Mouse (Mus musculus) limb, embryonic 12.5 days (tissue): ENCODE measurements around the gene Astn2. TPM values are rescaled to one million over a fixed set of nuclear protein-coding genes. Genes with fewer than 3 reads are reported as not detected.
A peak's percentile ranks its signal among the peaks of the same experiment; 100 is the strongest.

ENCODE experiments used
- ATAC-seq: fragments of 200-750 bp; cut with Nextera tagmentation; 2 replicates; pipeline ENCODE4 v1.8.0; 2017; ENCODE audit warnings: low read depth, moderate TSS enrichment; ENCODE audit not compliant: insufficient number of reproducible peaks, insufficient read depth, low FRiP score, low TSS enrichment
- H3K27ac ChIP-seq: fragments of 300-500 bp; sonication (generic); 2 replicates; pipeline ENCODE4 v1.5.1; 2016; ENCODE audit warnings: mild to moderate bottlenecking, moderate library complexity
- H3K27me3 ChIP-seq: fragments of 300-500 bp; sonication (generic); 2 replicates; pipeline ENCODE4 v1.6.1; 2016; ENCODE audit warnings: mild to moderate bottlenecking, moderate library complexity
- H3K36me3 ChIP-seq: fragments of 300-500 bp; sonication (generic); 2 replicates; pipeline ENCODE4 v1.6.1; 2016; ENCODE audit warnings: mild to moderate bottlenecking, moderate library complexity
- H3K4me1 ChIP-seq: fragments of 300-500 bp; sonication (generic); replicated peaks from 2 replicates; pipeline ENCODE4 v1.6.1; 2016
- H3K4me2 ChIP-seq: fragments of 300-500 bp; sonication (generic); 2 replicates; pipeline ENCODE4 v1.6.1; 2016; ENCODE audit warnings: mild to moderate bottlenecking, moderate library complexity
- H3K4me3 ChIP-seq: fragments of 300-500 bp; sonication (generic); replicated peaks from 2 replicates; pipeline ENCODE4 v1.5.1; 2016; ENCODE audit warnings: mild to moderate bottlenecking
- H3K9ac ChIP-seq: fragments of 300-500 bp; sonication (generic); replicated peaks from 2 replicates; pipeline ENCODE4 v1.6.1; 2016; ENCODE audit warnings: mild to moderate bottlenecking, moderate library complexity
- H3K9me3 ChIP-seq: fragments of 300-500 bp; sonication (generic); 2 replicates; pipeline ENCODE4 v1.6.1; 2016; ENCODE audit warnings: mild to moderate bottlenecking, moderate library complexity
- WGBS: fragments of 180-500 bp; shearing (Covaris S2); methylation state at CpG from one replicate; pipeline ENCODE4 v1.1.7; 2016; 5-methylcytosine and 5-hydroxymethylcytosine counted together
- polyA plus RNA-seq: library from polyadenylated mRNA; unstranded; fragments of >200 nt; fragmentation: Nextera tagmentation; extraction: Ambion mirVana; gene quantifications from 2 replicates; pipeline ENCODE4 v1.2.1, GENCODE M21; 2016

The Astn2 gene
- polyA plus RNA-seq, 1 experiment from 2014 or later, result 1.6 TPM

GRCm38 (mm10) chr4:66248521-66248920, 155.9 kb downstream of the Astn2 start:
- Histone ChIP-seq H3K4me1 (no peaks in the 10 kb centered on the region), H3K27me3 (no peaks in the 10 kb centered on the region), H3K27ac (0 out of 2 replicates have a peak overlapping the region, but pooled peaks have one; percentile 2), H3K4me3 (no peak overlapping the region), H3K36me3 (no peaks in the 10 kb centered on the region), H3K9me3 (no peaks in the 10 kb centered on the region), H3K4me2 (no peak overlapping the region), H3K9ac (no peak overlapping the region)
- ATAC-seq, result no peak
- 33% methylated on average over 8 of the region's 8 CpGs for WGBS

GRCm38 (mm10) chr4:66242683-66243082, 161.7 kb downstream of the Astn2 start:
- no peaks in the 10 kb centered on the region for H3K27me3 ChIP-seq
- H3K9ac ChIP-seq, result no peak overlapping the region
- no peak overlapping the region for H3K4me3 ChIP-seq
- no peaks in the 10 kb centered on the region for H3K9me3 ChIP-seq
- H3K4me1 ChIP-seq, result no peaks in the 10 kb centered on the region
- no peak for ATAC-seq
- H3K27ac ChIP-seq, result no peak overlapping the region
- H3K4me2 ChIP-seq, result no peak overlapping the region
- no peaks in the 10 kb centered on the region for H3K36me3 ChIP-seq

GRCm38 (mm10) chr4:66232799-66233198, 171.6 kb downstream of the Astn2 start:
- Histone ChIP-seq H3K9me3 (no peaks in the 10 kb centered on the region), H3K4me2 (no peak overlapping the region), H3K27ac (no peak overlapping the region), H3K9ac (no peak overlapping the region), H3K4me3 (no peak overlapping the region), H3K27me3 (no peaks in the 10 kb centered on the region), H3K4me1 (peaks cover 8% of the 10 kb centered on the region; the same call in 1 of the 2 replicates), H3K36me3 (no peaks in the 10 kb centered on the region)
- no peak for ATAC-seq
- WGBS, result 59% methylated on average over 3 of the region's 3 CpGs

- ATAC-seq, result no peak; the same call in 1 of the 2 replicates
Measured at GRCm38 (mm10) chr4:66232350-66232749, 172.1 kb downstream of the Astn2 start.

GRCm38 (mm10) chr4:66230735-66231134, 173.7 kb downstream of the Astn2 start:
- Histone ChIP-seq H3K4me3 (no peak overlapping the region), H3K4me1 (peaks cover 8% of the 10 kb centered on the region; the same call in 1 of the 2 replicates), H3K9ac (no peak overlapping the region), H3K27ac (no peak overlapping the region), H3K4me2 (no peak overlapping the region), H3K27me3 (no peaks in the 10 kb centered on the region), H3K36me3 (no peaks in the 10 kb centered on the region), H3K9me3 (no peaks in the 10 kb centered on the region)
- WGBS, result 88% methylated on average over 4 of the region's 4 CpGs
- ATAC-seq, result no peak

More at GRCm38 (mm10) chr4:66232350-66232749, 172.1 kb downstream of the Astn2 start:
- Histone ChIP-seq H3K27ac (no peak overlapping the region), H3K9ac (no peak overlapping the region), H3K4me3 (no peak overlapping the region), H3K4me1 (peaks cover 8% of the 10 kb centered on the region; the same call in 1 of the 2 replicates), H3K36me3 (no peaks in the 10 kb centered on the region), H3K4me2 (no peak overlapping the region), H3K9me3 (no peaks in the 10 kb centered on the region), H3K27me3 (no peaks in the 10 kb centered on the region)
- 11% methylated on average over 2 of the region's 2 CpGs for WGBS

- WGBS, result 75% methylated on average over 9 of the region's 9 CpGs
- Histone ChIP-seq H3K36me3 (no peaks in the 10 kb centered on the region), H3K4me3 (no peak overlapping the region), H3K27ac (no peak overlapping the region), H3K9ac (no peak overlapping the region), H3K27me3 (no peaks in the 10 kb centered on the region), H3K4me2 (no peak overlapping the region), H3K4me1 (no peaks in the 10 kb centered on the region), H3K9me3 (no peaks in the 10 kb centered on the region)
- no peak for ATAC-seq
Measured at GRCm38 (mm10) chr4:66222602-66223317, 181.7 kb downstream of the Astn2 start.

- Histone ChIP-seq H3K36me3 (no peaks in the 10 kb centered on the region), H3K27me3 (no peaks in the 10 kb centered on the region), H3K9ac (no peak overlapping the region), H3K9me3 (no peaks in the 10 kb centered on the region), H3K27ac (no peak overlapping the region), H3K4me3 (no peak overlapping the region), H3K4me2 (no peak overlapping the region), H3K4me1 (no peaks in the 10 kb centered on the region)
- 60% methylated on average over 9 of the region's 9 CpGs for WGBS
- ATAC-seq, result no peak
Measured at GRCm38 (mm10) chr4:66215170-66215618, 189.2 kb downstream of the Astn2 start.

- no peaks in the 10 kb centered on the region for H3K36me3 ChIP-seq
- H3K9ac ChIP-seq, result no peak overlapping the region
- no peaks in the 10 kb centered on the region for H3K9me3 ChIP-seq
- no peaks in the 10 kb centered on the region for H3K4me1 ChIP-seq
- H3K27ac ChIP-seq, result no peak overlapping the region
- H3K4me2 ChIP-seq, result no peak overlapping the region
- WGBS, result 95% methylated on average over 8 of the region's 8 CpGs
- no peak for ATAC-seq
- H3K4me3 ChIP-seq, result no peak overlapping the region
- H3K27me3 ChIP-seq, result no peaks in the 10 kb centered on the region
Measured at GRCm38 (mm10) chr4:66189636-66190035, 214.8 kb downstream of the Astn2 start.

- Histone ChIP-seq H3K9ac (no peak overlapping the region), H3K4me3 (no peak overlapping the region), H3K36me3 (no peaks in the 10 kb centered on the region), H3K27ac (no peak overlapping the region), H3K4me2 (no peak overlapping the region), H3K9me3 (no peaks in the 10 kb centered on the region), H3K27me3 (no peaks in the 10 kb centered on the region), H3K4me1 (no peaks in the 10 kb centered on the region)
- WGBS, result 53% methylated on average over 14 of the region's 14 CpGs
- no peak for ATAC-seq
Measured at GRCm38 (mm10) chr4:66175887-66176533, 228.4 kb downstream of the Astn2 start.

GRCm38 (mm10) chr4:66171583-66171982, 232.8 kb downstream of the Astn2 start:
- Histone ChIP-seq H3K4me2 (no peak overlapping the region), H3K9me3 (no peaks in the 10 kb centered on the region), H3K9ac (no peak overlapping the region), H3K27me3 (no peaks in the 10 kb centered on the region), H3K27ac (no peak overlapping the region), H3K4me1 (no peaks in the 10 kb centered on the region), H3K36me3 (no peaks in the 10 kb centered on the region), H3K4me3 (no peak overlapping the region)
- no peak for ATAC-seq
- WGBS, result 61% methylated on average over 5 of the region's 5 CpGs

- 90% methylated on average over 3 of the region's 3 CpGs for WGBS
- Histone ChIP-seq H3K27ac (no peak overlapping the region), H3K9ac (no peak overlapping the region), H3K36me3 (no peaks in the 10 kb centered on the region), H3K27me3 (no peaks in the 10 kb centered on the region), H3K4me2 (no peak overlapping the region), H3K4me1 (no peaks in the 10 kb centered on the region), H3K4me3 (no peak overlapping the region), H3K9me3 (no peaks in the 10 kb centered on the region)
- no peak for ATAC-seq
Measured at GRCm38 (mm10) chr4:66170787-66171186, 233.6 kb downstream of the Astn2 start.
